Mouse (Mus musculus): ENCODE measurements around the gene Proser2.

- TF ChIP-seq CTCF (IDR thresholded peaks at IDR 0.05; ENCODE audit: low read depth), result no peak
- TF ChIP-seq EP300 (optimal IDR thresholded peaks at IDR 0.05), result no peak
Observed at GRCm38 (mm10) chr2:6067341-6067740, 62.7 kb downstream of the Proser2 start.

Data from stomach, postnatal 0 days (tissue).